Mouse (Mus musculus) gastrocnemius, adult 2 months (tissue): ENCODE results near the gene Pbrm1. TPM values are rescaled to one million over a fixed set of nuclear protein-coding genes. Genes with fewer than 3 reads are reported as not detected.
A peak's percentile ranks its signal among the peaks of the same experiment; 100 is the strongest.

Experiments used
- DNase-seq: peaks from one replicate; pipeline ENCODE4 v3.0.0; 2022
- H3K27ac ChIP-seq: fragments of 200-600 bp; 2 replicates; pipeline ENCODE4 v1.8.1; 2022; ENCODE audit warnings: mild to moderate bottlenecking
- H3K4me3 ChIP-seq: fragments of 200-600 bp; 2 replicates; pipeline ENCODE4 v1.8.1; 2022; ENCODE audit warnings: mild to moderate bottlenecking, moderate library complexity
- CTCF ChIP-seq: fragments of 200-600 bp; IDR thresholded peaks from 2 replicates; pipeline ENCODE4 v1.8.1; 2022; ENCODE audit warnings: antibody characterized with exemption, mild to moderate bottlenecking, moderate library complexity
- intact Hi-C: fragments of 180-260 bp; cut with DNase I; formaldehyde crosslinking; loops from one replicate; pipeline ENCODE4 v1.15.1; 2025
- total RNA-seq, 2 experiments: library from RNA; stranded (reverse); gene quantifications; 2 replicates each; pipeline ENCODE4 v1.2.3; 2021

Pbrm1 gene
- total RNA-seq, 2 experiments from 2014 or later: 45.3 to 49.8 TPM

DNA sequence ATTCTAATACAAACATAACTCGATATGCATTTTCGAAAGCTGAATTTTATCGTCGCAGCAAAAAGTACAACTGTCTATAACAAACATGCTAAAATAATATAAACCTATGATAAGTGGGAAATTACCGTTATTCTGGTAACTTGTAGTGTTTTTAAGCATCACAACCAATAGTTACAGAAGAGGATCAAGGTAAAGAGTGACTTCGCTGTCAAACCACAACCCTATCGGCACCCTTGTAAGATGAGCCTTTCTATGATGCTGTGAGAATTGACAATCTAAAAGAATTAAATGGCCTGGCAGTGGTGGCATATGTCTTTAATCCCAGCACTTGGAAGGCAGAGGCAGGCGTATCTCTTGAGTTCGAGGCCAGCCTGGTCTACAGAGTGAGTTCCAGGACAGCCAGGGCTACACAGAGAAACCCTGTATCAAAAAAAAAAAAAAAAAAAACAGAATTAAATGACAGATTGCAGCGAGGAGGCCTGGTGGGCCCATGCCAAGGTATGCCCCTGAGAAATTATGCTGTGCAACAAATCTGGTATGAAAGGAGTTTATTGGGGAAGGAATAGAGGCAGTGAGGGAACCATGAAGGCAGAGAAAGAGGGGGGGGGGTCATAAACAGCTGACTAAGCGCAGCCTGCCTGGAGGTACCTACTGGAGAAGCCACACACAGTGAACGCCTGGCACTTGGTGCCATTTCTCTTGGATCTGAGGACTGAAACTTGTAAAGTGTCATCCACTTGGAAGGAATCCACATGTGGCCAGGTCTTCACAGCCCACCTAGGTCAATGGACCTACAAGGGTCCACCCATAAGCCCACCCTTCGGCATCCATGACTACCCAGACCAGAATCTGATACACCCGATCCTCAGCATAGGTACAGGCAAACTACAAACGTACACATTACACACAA lies 110.6 kb downstream of the Pbrm1 start:
- H3K27ac ChIP-seq: peak overlapping the region; percentile 73
- peak overlapping the region; percentile 91 for H3K4me3 ChIP-seq
- no peak for DNase-seq
- intact Hi-C loops: loop anchor here (2.0 to 5.0 kb wide), 4 partner anchors 43 to 123 kb away; partner anchors contain the start of genes Bap1 and Phf7
- TF ChIP-seq CTCF: no peak

DNA sequence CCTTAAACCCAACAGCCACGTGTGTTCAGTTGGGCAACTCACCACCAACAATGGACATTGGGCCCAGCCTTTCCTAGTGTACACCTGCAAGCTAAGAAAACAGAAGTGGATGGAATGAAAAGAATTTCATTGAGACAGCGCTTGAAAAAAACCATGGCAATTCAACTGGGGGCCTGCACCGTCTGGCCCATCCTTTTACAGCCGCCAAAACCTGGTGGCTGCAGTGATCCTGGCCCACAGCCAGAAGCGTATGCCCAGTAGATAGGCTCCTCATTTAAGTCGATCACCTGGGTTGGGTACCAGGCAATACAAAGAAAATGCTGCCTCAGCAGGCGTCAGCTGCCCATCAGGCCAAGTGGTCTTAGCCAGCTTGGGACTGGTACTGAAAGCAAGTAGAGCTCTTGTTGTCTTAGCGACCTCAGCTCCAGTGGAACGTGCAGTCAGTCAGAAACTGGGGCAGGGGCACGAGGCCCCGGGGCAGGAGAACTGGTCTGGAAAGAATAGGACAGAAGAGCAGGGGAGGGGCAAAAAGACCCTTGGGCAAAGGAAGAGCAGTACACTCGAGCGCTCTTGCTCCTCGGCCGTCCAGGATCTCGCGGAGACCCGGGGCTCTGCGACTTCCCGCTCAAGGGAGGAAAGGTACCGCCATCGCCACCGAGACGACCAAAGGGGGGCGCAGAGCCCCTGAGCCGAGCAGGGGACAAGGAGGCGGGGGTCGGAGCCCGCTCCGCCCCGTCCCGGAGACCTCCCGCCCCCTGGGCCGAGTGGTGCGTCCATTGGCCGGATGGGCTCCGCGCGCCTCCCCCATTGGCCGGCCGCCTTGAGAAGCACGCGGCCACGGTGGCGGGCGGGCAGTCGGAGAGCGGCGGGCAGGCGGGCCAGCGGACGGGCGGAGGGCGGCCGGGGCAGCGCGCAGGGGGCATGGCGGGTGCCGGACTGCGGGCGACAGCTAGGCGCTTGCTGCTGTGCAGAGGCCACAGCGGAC lies 111.6 kb downstream of the Pbrm1 start, which contains the start of gene Nt5dc2:
Nt5dc2 (plus strand) TSS at position 818 of the 985 bp plus-strand sequence.
- Histone ChIP-seq H3K4me3 (peak within 1 kb of the TSS; percentile 79), H3K27ac (peak within 1 kb of the TSS; percentile 68)
- DNase-seq: peak; percentile 94
- intact Hi-C loops: loop anchor here (5.0 kb wide), 1 partner anchor 47 kb away; no protein-coding TSS in a partner anchor
- no peak for TF ChIP-seq CTCF

DNA sequence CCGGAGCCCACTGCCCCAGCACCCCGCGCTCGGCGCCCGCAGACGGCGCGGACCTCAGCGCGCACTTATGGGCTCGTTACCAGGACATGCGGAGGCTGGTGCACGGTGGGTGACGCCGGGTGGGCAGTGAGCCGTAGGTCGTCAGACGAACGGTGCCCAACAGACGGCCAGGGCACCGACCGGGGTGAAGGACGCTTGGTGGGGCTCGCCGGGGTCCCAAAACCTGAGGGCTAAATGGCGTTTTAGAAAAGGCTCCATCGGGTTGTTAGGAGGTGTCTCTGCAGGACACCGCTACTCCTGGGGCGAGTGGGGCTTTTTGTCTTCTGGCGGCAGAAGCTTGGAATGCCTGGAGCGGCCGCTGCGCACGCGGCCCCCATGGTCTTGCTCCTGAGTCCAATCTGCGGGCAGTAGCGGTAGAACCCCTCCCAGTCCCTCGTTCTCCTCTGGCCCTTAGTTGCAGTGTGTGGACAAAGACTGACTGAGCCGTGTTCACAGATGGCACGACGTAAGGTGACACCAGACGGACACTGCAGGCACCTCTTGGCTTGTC lies 112.4 kb downstream of the Pbrm1 start:
- Histone ChIP-seq H3K27ac (peak overlapping the region; percentile 56), H3K4me3 (peak overlapping the region; percentile 79)
- TF ChIP-seq CTCF: no peak
- DNase-seq: no peak
- intact Hi-C loops: loop anchor here (5.0 kb wide), 1 partner anchor 46 kb away; no protein-coding TSS in a partner anchor

DNA sequence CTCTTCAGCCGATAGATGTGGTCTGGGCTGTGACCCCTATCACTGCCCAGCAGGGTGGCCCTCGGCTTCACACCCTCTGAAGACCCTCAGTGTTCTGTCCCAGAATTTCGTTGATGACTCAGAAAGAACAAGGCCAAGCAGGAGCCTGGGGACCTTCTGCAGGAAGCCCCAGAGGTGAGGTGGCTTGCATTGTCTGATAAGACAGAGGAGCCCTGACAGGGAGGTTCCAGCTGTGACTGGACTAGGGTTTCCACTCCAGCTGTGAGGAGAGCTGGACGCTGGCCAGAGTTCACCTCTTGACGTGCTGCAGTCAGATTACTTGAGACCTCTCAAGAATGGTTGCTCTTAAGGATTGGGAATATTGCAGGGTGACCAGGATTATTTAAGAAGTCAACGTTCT lies 113.1 kb downstream of the Pbrm1 start:
- H3K4me3 ChIP-seq: no peak overlapping the region
- no peak for TF ChIP-seq CTCF
- no peak overlapping the region for H3K27ac ChIP-seq
- intact Hi-C loops: loop anchor here (5.0 kb wide), 1 partner anchor 45 kb away; no protein-coding TSS in a partner anchor
- no peak for DNase-seq

DNA sequence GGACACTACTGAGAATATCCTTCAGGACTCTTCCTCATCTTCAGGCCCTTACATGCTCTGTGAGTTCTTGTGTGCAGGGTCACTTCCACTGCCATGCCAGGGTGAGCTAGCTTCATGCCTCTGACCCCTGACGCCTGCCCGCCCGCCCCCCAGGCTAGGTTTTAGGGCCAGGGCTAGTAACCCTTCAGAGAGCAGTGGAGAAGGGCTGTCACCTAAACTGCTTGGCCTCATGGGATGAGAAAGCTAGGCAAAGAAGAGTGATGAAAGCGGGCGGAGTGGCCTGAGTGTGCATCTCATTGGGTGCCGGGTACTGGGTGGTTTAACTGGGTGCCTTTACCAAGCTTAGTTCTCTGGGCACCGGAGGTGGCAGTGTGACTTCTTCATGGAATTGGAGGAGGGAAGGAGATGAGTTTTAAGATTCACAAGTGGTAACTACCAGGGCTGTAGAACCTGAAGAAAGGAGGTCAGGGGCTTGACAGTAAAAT lies 113.6 kb downstream of the Pbrm1 start:
- TF ChIP-seq CTCF: no peak
- no peak for DNase-seq
- Histone ChIP-seq H3K27ac (no peak overlapping the region), H3K4me3 (no peak overlapping the region)
- intact Hi-C loops: loop anchor here (5.0 kb wide), 1 partner anchor 45 kb away; no protein-coding TSS in a partner anchor

DNA sequence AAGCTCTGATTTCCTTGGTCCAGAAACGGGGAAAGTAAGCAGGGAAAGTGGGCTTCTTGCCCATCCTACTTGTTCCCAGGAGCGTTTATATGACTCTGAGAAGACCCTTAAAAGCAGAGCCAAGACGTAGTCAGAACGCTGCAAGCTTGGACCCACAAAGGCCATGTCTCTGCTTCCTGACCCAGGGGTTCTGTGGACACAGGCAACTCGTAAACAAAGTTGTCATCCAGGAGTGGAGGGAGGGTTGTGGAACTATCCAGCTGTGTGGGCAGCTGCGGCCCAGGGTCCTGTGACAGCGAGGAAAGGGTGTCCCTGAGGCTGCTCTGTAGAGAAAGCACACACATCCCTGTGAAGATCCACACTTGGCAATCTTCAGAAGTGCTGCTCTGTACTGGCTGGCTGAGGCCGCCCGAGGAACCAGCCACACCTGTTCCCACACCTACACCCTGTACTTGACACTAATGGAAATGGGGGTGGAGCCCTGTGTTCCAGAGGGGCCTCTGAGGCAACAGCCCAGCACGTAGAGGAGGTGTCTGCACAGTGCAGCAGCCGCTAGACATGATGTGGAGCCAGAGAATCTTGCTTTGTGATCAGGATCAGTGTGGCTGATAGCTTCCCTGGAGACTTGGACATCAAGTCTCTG lies 114.2 kb downstream of the Pbrm1 start:
- DNase-seq: no peak
- intact Hi-C loops: loop anchor here (5.0 kb wide), 1 partner anchor 44 kb away; no protein-coding TSS in a partner anchor
- Histone ChIP-seq H3K4me3 (no peak overlapping the region), H3K27ac (no peak overlapping the region)
- TF ChIP-seq CTCF: no peak

DNA sequence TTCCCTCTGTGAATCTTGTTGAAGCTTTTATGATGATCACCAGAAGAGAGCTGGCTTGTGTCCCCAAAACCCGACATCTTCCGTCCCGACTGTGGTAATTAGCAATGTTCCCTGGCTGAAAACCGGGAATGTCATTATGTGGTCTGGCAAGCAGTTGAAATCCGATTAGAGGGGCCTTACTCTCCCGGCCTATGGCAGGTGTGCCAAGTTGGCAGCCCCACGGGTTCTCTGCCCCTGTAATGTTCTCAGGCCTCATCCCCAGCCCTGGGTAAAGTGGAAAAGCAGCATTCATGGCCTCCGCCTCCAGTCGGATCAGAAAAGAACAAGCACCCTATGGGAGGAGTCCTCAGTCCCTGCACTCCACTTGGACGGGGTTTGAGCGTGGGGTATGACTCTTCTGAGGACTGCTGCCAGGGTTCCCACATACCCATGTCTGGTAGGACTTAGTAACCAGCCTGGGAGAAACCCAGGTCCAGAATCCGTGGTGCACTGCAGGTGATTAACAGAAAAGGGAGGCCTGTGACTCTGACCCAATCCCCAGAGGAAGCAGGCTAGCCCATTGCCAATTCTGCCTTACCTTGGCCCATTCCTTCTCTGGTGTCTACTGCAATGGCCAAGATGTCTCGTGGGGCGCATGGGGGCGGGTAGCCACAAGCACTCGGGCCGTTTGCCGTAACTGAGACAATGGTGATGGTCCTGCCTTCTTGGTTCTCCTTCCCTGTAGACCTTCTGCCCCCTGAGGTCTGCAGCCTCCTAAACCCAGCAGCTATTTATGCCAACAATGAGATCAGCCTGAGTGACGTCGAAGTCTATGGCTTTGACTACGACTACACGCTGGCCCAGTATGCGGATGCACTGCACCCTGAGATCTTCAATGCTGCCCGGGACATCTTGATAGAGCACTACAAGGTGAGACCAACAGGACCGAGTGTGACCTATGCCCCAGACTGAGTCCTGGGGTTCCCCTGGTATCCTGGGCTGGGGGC lies 115.4 kb downstream of the Pbrm1 start:
- TF ChIP-seq CTCF: no peak
- Histone ChIP-seq H3K4me3 (no peak overlapping the region), H3K27ac (no peak overlapping the region)
- intact Hi-C loops: loop anchor here (5.0 kb wide), 1 partner anchor 43 kb away; no protein-coding TSS in a partner anchor
- DNase-seq: no peak

DNA sequence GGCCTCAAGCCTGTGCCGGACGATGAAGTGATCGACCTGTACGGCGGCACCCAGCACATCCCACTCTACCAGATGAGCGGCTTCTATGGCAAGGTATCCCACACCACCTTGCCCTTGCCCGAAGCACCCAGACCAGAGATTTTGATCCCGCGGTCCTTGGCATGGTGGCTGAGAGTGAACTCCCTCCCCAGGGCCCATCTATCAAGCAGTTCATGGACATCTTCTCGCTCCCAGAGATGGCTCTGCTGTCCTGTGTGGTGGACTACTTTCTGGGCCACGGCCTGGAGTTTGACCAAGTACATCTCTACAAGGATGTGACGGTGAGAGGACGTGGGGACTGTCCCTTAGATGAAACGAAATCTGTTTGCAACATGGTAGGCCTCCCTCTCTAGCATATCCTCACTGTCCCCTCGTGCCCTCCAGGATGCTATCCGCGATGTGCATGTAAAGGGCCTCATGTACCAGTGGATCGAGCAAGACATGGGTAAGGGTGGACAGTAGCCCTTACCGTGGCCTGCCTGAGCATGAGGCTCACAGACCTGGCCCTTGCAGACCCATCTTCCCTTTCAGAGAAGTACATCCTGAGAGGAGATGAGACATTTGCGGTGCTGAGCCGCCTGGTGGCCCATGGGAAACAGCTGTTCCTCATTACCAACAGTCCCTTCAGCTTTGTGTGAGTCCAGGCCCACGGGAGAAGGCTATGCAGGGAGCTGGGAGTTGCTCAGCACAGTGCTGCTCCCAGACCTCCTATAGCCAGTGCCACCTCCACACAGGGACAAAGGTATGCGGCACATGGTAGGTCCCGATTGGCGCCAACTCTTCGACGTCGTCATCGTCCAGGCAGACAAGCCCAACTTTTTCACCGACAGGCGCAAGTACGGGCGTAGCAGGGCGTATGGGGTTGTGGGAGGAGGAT lies 116.8 kb downstream of the Pbrm1 start:
- TF ChIP-seq CTCF: no peak
- Histone ChIP-seq H3K4me3 (no peak overlapping the region), H3K27ac (no peak overlapping the region)
- no peak for DNase-seq
- intact Hi-C loops: no loop called here

DNA sequence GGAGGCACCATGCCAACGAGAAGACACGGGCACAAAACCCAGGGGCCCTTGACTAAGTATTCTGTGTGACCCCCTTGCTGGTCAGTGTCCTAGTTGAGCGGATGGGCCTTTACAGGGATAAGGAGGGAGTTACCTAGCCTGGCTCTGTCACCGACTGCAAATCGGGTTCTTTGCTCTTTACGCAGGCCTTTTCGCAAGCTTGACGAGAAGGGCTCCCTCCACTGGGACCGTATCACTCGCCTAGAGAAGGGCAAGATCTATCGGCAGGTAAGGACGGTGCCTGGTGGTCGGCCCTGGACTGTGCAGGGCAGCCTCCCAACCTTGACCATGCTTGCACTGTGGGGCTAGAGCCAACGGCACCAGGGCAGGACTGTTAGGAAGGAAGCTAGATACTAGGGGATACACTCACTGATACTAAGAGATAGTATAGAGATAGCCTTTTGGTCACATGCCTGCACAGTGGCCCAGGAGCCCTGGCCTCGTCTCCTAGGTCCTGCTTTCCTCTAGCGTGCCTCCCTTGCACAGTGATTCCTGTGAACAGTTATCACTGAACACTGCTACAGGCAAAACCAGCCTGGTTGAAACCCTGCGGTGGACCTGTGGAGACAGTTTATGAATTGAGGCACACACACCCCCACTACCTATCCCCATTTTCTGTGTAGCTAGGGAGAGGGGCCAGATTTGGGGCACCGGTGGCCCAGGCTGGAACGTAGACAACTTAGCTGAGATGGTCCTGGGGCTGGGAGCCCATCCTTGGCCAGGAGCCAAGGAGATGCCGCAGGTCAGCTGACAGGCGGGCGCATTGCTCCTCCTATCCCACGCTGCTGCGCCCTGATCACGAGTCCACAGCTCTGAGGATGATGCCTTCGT lies 117.7 kb downstream of the Pbrm1 start:
- intact Hi-C loops: no loop called here
- H3K27ac ChIP-seq: no peak overlapping the region
- DNase-seq: peak; percentile 34
- no peak for TF ChIP-seq CTCF
- no peak overlapping the region for H3K4me3 ChIP-seq
